Mouse (Mus musculus) heart, embryonic 10.5 days (tissue): Measurements from ENCODE around the gene Mapk8ip1. TPM values are rescaled to one million over a fixed set of nuclear protein-coding genes. Genes with fewer than 3 reads are reported as not detected.

Experiments used
- DNase-seq: peaks from one replicate; pipeline ENCODE4 v3.0.0-alpha.2; 2017; ENCODE audit warnings: low spot score
- H3K27ac ChIP-seq: fragments of 300-500 bp; sonication (generic); 2 replicates; pipeline ENCODE4 v1.5.1; 2016; ENCODE audit warnings: mild to moderate bottlenecking
- H3K27me3 ChIP-seq: fragments of 300-500 bp; sonication (generic); 2 replicates; pipeline ENCODE4 v1.6.1; 2016; ENCODE audit warnings: mild to moderate bottlenecking; ENCODE audit not compliant: poor library complexity, insufficient read depth, severe bottlenecking
- H3K36me3 ChIP-seq: fragments of 300-500 bp; sonication (generic); 2 replicates; pipeline ENCODE4 v1.6.1; 2016; ENCODE audit warnings: mild to moderate bottlenecking, moderate library complexity
- H3K4me1 ChIP-seq: fragments of 300-500 bp; sonication (generic); 2 replicates; pipeline ENCODE4 v1.6.1; 2016; ENCODE audit warnings: mild to moderate bottlenecking
- H3K4me3 ChIP-seq: fragments of 300-500 bp; sonication (generic); 2 replicates; pipeline ENCODE4 v1.5.1; 2016; ENCODE audit warnings: mild to moderate bottlenecking, moderate library complexity
- H3K9me3 ChIP-seq: fragments of 300-500 bp; sonication (generic); 2 replicates; pipeline ENCODE4 v1.6.1; 2016; ENCODE audit warnings: mild to moderate bottlenecking, moderate library complexity
- WGBS: fragments of 180-500 bp; shearing (Covaris S2); methylation state at CpG from one replicate; pipeline ENCODE4 v1.1.7; 2016; 5-methylcytosine and 5-hydroxymethylcytosine counted together
- polyA plus RNA-seq: library from polyadenylated mRNA; unstranded; fragments of >200 nt; fragmentation: Nextera tagmentation; extraction: Ambion mirVana; gene quantifications from 2 replicates; pipeline ENCODE4 v1.2.1, GENCODE M21; 2016

The Mapk8ip1 gene
- polyA plus RNA-seq, 1 experiment from 2014 or later = 18.2 TPM

DNA sequence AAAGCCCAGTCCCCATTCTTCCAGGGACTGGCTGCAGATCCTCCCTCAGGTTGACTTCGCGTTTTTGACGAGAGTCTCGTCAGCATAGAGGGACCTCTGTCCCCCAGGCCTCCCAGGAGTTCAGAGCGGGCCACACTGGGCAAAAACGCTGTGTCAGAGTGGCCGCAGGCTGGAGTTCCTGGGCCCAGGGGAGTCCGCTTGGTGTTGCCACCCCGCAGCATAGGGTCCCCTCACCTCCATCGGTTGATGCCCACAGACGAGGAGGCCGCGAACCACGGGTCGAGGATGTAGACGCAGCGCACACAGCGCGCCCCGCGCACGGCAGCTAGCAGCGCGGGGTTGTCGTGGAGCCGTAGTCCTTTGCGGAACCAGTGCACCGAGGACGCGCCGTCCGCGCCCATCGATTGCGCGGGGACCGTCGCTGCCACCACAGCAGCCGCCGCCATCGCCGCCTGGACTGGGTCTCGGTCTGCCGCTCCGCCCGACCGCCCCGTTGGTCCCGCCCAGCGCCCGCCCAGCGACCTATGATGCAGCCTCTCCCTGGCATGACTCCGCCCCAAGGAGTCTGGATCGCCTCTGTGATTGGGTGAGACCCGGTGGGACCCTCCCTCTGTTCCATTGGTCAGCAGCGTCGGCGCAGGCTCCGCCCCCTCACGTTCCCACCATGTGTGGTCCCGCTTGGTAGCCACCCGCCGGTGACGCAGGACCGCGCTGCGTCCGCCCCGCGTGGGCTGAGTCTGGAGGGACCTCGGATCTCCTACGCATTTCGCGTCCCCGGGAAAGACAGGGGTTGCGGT, 32.7 kb upstream of the Mapk8ip1 start, which contains the start of gene Cry2:
Gene Cry2 (minus strand): TSS at position 466 of the 797 bp plus-strand sequence.
- Histone ChIP-seq H3K27me3 (no peaks in the 10 kb centered on the region), H3K9me3 (no peaks in the 10 kb centered on the region), H3K4me1 (peaks cover 46% of the 10 kb centered on the region), H3K36me3 (no peaks in the 10 kb centered on the region), H3K27ac (peak within 1 kb of the TSS; percentile 90), H3K4me3 (peak within 1 kb of the TSS; percentile 92)
- under 1% methylated on average over 76 of the region's 76 CpGs for WGBS
- peak; percentile 100 for DNase-seq

DNA sequence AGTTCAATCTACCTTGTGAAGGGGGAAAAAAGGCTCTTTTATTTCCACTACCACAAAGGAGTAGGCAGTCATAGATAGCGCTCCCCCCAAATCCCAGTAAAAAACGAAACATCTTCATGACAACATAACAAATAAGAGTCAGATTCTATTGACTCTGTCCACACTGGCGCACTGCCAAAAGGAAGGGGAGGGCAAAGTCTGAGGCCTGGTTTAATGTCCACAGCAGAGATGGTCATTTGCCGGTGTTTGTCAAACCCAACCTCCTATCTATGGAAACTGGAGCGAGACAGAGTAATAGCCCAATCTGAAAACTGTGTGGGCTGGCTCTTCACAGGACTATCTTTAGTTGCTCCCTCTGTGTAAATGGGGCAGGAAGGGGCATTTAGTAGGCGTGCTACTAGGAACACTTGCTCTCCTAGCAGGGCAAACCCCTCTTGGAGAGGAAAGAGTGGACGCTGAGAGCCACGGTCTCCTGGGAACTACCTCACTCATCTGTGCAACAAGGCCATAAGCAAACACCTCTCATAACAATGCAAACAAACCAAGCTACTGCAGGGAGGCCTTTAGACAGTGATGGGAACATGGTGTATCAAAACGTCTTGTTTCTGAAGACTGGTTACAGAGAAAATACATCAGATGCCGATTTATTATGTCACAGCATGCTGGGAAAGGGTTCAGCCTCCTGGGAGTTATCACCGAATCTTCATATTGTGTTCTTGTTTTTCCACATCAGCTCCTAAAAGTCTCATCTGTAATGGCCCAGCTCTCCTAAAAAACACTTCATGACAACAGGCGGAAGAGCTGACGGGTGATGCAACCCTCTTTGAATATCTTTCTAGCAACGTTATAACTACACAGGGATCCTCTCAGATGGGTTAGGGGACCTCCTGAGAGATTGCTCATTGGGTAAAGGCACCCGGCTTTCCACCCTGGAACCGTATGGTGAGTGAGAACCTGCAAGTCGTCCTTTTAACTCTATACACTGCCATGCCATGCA, 31.5 kb upstream of the Mapk8ip1 start:
- Histone ChIP-seq H3K36me3 (no peaks in the 10 kb centered on the region), H3K27ac (peak overlapping the region; percentile 90; the same call in 1 of the 2 replicates), H3K4me1 (peaks cover 58% of the 10 kb centered on the region), H3K4me3 (peak overlapping the region; percentile 92), H3K27me3 (no peaks in the 10 kb centered on the region), H3K9me3 (no peaks in the 10 kb centered on the region)
- no peak for DNase-seq
- 52% methylated on average over 17 of the region's 17 CpGs for WGBS

DNA sequence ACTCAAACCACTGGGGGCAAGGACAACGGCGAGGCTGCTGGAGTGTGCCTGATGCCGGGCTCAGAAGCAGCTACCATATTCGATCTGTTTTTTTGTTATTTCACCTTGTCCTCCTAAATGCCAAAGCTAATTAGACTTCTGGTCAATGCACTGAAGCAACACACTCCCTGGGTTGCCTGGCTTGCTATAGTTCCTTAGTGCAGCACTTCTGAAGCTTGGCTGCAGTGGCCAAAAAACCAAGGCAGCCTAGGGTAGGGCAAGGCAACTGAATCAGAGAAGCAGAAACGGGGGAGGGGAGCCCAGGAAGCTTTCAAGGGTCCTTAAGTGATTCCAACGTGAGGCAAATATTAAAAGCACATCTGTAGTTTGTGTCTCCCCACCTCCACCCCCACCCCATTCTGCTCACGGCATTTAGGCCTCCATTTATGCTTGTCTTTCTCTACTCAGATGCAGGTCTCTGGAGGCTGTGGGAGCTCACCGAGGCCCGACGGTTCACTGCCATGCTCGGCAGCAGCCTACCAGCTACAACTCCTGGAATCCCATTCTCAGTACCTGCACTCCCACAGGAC, 30.6 kb upstream of the Mapk8ip1 start:
- no peaks in the 10 kb centered on the region for H3K27me3 ChIP-seq
- peaks cover 65% of the 10 kb centered on the region for H3K4me1 ChIP-seq
- no peaks in the 10 kb centered on the region for H3K36me3 ChIP-seq
- peak overlapping the region; percentile 65 for H3K27ac ChIP-seq
- peak overlapping the region; percentile 92 for H3K4me3 ChIP-seq
- no peaks in the 10 kb centered on the region for H3K9me3 ChIP-seq
- DNase-seq = no peak
- WGBS = 36% methylated on average over 11 of the region's 11 CpGs

DNA sequence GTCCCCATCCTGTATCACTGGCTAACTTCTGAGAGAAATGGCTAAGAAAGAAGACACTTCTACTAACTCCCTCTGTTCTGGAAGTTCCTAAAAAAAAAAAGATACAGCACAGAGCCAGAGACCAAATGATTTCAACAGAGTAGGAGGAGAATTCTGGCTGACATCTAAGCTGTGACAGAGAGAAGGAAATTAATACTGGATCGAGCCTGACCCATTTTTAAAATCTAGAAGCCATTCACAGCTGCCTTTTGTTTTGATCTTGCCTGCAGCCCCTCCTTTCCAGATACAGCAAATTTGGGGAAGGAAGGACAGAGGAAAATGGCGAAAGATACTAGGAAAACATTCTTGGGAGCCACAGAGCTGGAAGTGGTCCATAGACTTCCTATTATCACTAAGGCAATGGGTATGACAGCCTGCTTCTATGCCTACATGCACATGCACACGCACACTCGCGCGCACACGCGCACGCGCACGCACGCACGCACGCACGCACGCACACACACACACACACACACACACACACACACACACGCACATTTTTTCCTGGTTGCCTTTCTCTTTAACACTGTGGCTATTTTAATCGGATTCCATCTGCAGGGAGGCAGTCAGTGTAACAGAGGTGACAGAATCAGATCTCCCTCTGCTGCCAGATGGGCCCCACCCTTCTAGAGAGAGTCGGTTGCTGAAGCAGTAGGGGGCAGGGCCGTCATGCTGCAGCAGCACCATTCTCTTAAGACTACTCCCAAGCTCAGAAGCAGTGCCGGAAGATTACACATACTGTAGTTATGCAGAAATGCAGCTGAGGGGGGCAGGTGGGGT, 29.9 kb upstream of the Mapk8ip1 start:
- H3K9me3 ChIP-seq = no peaks in the 10 kb centered on the region
- 47% methylated on average over 21 of the region's 21 CpGs for WGBS
- peaks cover 4% of the 10 kb centered on the region for H3K36me3 ChIP-seq
- DNase-seq = peak; percentile 90
- peaks cover 71% of the 10 kb centered on the region for H3K4me1 ChIP-seq
- no peaks in the 10 kb centered on the region for H3K27me3 ChIP-seq
- H3K4me3 ChIP-seq = peak overlapping the region; percentile 92
- peak overlapping the region; percentile 65 for H3K27ac ChIP-seq

DNA sequence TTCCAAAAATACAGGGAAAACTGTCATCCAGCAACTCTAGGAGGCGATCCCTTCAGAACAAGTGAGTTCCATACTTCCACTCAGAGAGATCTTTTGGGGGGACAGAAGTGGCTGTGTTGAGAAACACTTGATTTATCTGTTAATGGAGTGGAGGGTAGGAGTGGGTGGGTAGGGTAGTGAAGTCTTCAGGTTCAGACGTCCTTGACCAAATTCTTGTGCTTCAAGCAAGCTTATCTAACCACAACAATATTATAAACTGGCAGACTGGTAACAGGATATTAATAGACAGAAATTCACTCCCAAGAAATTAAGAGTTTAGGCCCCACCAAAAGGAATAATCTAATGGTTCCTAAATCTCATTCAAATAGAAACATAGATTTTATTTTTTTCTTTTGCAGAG, 29.0 kb upstream of the Mapk8ip1 start:
- no peak for DNase-seq
- H3K4me1 ChIP-seq = peaks cover 79% of the 10 kb centered on the region

DNA sequence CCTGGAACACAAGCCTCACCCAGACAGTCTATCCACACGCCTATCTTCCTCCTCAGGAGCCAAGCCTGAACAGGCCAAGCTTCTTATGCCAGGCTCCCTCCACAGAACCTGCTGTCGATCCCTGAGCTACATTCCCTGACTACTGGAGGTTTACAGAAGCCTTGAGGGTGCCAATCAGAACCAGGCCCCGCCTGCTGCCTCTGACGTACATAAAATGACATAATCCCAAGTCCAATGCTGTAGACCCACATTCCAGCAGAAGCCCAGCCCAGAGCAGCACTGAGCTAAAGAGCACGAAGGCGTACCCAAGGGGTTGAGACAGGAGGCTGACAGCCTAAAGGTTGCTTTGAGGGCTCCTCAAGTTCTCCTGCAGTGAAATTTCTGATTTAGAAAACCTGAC, 26.8 kb upstream of the Mapk8ip1 start:
- WGBS = 49% methylated on average over 6 of the region's 6 CpGs
- peaks cover 86% of the 10 kb centered on the region for H3K4me1 ChIP-seq

More for the DNA sequence above, 29.0 kb upstream of the Mapk8ip1 start:
- peaks cover 7% of the 10 kb centered on the region for H3K36me3 ChIP-seq
- H3K27ac ChIP-seq = 0 out of 2 replicates have a peak overlapping the region, but pooled peaks have one; percentile 60
- H3K27me3 ChIP-seq = no peaks in the 10 kb centered on the region
- no peak overlapping the region for H3K4me3 ChIP-seq
- WGBS = 64% methylated on average over 2 of the region's 2 CpGs
- H3K9me3 ChIP-seq = no peaks in the 10 kb centered on the region

DNA sequence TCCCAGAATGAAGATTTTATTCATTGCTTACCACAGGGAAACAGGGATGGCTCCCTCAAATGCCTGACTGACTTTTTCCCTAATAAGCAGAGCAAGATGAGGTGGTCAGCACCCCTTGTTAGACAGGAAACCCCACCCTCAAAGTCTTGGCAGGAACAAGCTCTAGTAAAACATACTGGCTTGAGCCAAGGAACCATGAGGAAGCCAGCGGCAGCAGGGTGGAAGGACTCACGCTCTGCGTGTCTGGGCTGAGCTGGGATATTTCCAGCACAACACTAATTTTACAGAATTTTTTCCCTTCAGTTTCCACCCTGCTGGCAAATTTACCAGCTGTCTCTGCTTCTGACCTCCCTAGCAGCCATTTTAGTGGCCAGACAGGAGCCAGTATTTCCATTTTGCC, 25.4 kb upstream of the Mapk8ip1 start:
- Histone ChIP-seq H3K27me3 (no peaks in the 10 kb centered on the region), H3K27ac (peak overlapping the region; percentile 22; the same call in 1 of the 2 replicates), H3K9me3 (no peaks in the 10 kb centered on the region), H3K36me3 (peaks cover 38% of the 10 kb centered on the region), H3K4me1 (peaks cover 77% of the 10 kb centered on the region), H3K4me3 (no peak overlapping the region)
- 90% methylated on average over 3 of the region's 3 CpGs for WGBS
- no peak for DNase-seq

More for the DNA sequence above, 26.8 kb upstream of the Mapk8ip1 start:
- Histone ChIP-seq H3K27ac (peak overlapping the region; percentile 49; the same call in 1 of the 2 replicates), H3K4me3 (no peak overlapping the region), H3K9me3 (no peaks in the 10 kb centered on the region), H3K27me3 (no peaks in the 10 kb centered on the region), H3K36me3 (peaks cover 25% of the 10 kb centered on the region)
- DNase-seq = no peak

DNA sequence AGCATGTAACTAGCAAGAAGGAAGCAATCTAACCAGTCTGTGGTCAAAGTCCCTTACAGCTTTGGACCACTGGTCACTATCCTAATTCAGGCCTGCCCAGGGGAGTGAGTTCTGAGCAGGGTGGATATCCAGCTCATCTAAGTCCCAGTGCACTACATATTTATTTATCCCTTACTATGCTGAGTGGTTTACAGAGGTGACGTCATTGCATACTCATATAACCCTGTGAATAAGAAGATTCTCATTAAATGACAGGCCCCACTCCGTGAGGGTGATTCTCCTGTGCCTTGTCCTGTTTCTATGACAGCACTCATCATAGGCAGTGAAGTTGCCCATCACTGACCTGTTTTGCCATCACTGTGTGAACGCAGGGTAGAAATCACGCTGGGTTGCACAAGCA, 24.3 kb upstream of the Mapk8ip1 start:
- Histone ChIP-seq H3K27me3 (no peaks in the 10 kb centered on the region), H3K4me3 (no peak overlapping the region), H3K27ac (peak overlapping the region; percentile 62; the same call in 1 of the 2 replicates), H3K36me3 (peaks cover 49% of the 10 kb centered on the region), H3K9me3 (no peaks in the 10 kb centered on the region), H3K4me1 (peaks cover 70% of the 10 kb centered on the region)
- DNase-seq = no peak
- 92% methylated on average over 4 of the region's 4 CpGs for WGBS

DNA sequence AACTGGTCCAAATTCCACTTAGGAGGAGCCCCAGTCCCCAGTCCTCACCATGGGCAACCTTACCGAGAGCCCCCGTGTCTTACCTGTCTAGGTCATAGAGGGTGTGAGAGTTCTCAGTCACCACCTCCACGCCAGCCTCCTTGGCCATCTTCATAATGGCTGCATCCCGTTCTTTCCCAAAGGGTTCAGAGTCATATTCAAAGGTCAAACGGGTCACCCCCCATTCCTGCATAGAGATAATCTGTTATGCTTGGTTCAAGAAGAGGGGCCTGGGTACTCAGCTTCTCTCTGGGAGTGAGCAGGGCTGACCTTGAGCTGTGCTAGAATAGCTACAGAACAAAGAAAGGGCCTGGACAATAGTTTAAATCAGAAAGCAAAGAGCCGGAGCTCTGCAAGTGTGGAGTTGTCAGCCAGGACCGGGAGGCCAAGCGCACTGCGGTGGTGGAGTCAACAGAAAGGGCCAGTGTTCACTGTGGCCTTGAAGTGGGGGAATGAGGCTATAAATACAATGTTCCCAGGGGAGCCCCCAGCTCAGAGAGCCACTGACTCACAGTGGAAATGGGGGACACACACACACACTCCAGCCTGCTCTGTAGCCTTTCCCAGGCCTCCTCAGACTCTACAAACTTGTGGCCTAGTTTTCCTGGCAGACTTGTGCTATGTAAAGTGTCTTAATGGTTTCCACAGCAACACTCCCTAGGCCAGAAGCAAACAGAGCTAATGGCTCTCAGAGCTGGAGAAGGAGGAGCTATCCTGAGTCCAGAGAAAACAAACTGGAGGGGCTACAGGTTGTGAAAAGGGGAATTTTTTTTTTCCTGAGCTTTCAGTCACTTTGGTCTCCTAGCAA, 23.6 kb upstream of the Mapk8ip1 start:
- peaks cover 67% of the 10 kb centered on the region for H3K4me1 ChIP-seq
- no peak overlapping the region for H3K4me3 ChIP-seq
- H3K27me3 ChIP-seq = no peaks in the 10 kb centered on the region
- no peaks in the 10 kb centered on the region for H3K9me3 ChIP-seq
- peak overlapping the region; percentile 81 for H3K27ac ChIP-seq
- no peak for DNase-seq
- peaks cover 56% of the 10 kb centered on the region for H3K36me3 ChIP-seq
- 71% methylated on average over 9 of the region's 9 CpGs for WGBS

DNA sequence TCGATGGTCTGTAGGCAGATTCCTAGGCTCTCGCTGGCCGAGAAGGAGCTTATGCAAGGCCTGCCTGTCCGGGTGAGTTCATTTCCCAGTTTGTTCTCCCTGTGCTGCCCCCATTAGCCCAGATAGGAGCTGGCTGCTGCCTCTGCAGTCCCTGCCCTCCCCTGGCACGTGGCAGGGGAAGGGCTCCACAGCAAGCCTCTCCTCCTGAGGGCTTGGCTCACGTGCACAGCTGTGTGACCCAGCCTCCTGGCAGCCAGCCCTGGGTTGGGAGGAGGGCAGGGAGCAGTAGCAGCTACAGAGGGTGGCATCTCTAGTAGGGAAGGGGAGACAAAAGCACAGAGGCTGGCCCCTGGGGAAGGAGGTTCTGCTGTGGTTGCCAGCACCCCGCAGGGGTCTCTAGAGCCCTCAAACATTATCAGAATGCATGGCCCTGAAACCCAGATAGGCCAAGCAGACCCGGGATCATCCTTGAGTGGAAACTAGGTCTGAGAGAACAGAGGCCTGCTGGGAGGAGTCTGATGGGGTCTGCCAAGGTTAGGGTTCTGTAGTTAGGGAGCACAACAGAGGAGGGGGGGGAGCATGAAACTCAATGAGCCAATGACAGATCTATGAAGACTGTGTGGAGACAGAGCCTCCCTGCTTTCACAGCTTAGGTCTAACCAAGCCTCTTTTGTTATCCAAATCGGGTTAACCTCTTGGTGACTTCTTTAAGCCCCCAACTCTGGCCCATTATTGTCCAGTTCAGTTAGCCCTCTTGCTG, 22.8 kb upstream of the Mapk8ip1 start:
- Histone ChIP-seq H3K27me3 (no peaks in the 10 kb centered on the region), H3K27ac (peak overlapping the region; percentile 81), H3K4me3 (no peak overlapping the region), H3K9me3 (no peaks in the 10 kb centered on the region), H3K4me1 (peaks cover 59% of the 10 kb centered on the region), H3K36me3 (peaks cover 61% of the 10 kb centered on the region)
- WGBS = 84% methylated on average over 9 of the region's 9 CpGs
- no peak for DNase-seq

DNA sequence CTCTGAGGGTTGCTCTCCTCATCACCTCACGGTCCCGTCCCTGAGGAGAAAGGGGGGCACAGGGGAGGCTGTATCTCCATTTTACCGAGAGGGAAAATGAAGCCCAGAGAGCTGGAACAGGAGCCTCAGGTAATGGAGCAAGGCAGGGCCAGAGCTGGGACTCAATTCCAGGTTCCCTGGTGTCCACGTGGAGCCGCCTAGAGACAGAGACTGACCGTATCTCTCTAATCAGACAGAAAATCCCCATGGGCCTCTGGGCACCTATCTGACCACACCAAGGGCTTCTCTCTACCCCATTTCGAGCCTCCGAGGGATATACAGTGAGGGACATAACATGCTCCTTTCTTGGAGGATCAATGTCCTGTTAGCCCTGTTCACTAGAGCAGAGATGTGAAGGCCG, 22.1 kb upstream of the Mapk8ip1 start:
- DNase-seq = no peak
- H3K36me3 ChIP-seq = peaks cover 67% of the 10 kb centered on the region
- 90% methylated on average over 9 of the region's 9 CpGs for WGBS
- no peak overlapping the region for H3K4me3 ChIP-seq
- peak overlapping the region; percentile 81; the same call in 1 of the 2 replicates for H3K27ac ChIP-seq
- no peaks in the 10 kb centered on the region for H3K9me3 ChIP-seq
- H3K4me1 ChIP-seq = peaks cover 52% of the 10 kb centered on the region
- H3K27me3 ChIP-seq = no peaks in the 10 kb centered on the region
